Mouse (Mus musculus) ES-E14 (cell line): Measurements from ENCODE around the gene Gpa33.

Source experiments
- CHD2 ChIP-seq: IDR thresholded peaks from 2 replicates; pipeline ENCODE4 v1.6.1; 2014; ENCODE audit warnings: mild to moderate bottlenecking, low read depth, low read length, inconsistent platforms
- ZC3H11A ChIP-seq: IDR thresholded peaks from 2 replicates; pipeline ENCODE4 v1.6.1; 2012; ENCODE audit warnings: low read depth, mild to moderate bottlenecking, inconsistent platforms, low read length, borderline replicate concordance

DNA sequence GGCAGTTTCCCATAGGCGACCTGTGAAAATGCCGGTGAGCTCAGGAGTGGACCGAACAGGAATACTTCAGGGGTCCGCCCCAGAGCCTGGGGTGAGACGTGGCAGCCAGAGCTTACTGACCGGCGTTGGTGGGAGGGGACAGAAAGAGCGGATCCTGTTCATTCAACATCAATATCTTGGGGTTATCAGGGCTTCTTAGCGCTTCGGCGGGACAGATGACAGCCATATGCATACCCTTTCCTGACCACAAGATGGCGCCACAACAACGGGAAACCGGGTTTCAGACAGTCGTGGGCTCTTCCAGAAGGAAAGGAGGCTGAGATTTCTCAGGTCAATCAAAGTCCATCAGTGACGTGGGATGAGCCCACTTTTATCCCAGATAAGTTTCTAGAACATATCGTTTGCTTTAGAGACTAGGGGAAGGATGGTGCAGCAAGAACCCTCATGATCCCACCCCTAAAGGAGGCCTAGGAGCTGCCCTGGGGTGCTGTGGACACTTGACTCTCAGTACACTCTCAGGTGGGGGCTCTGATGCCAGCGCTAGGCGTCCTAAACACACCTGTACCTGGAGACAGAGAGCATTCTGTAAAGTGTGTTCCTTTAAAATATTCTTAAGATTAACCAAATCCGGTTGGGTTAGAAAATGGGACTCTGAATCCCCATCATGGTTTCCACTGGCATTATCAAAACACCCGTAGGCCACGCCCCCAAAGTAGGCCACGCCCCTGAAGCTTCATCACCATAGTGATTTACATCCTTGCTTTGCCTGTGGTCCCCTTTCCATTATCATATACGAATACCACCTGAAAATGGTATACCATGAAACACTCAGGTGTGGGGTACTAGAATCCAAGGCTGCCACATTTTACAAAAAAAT is 30.8 kb downstream of the Gpa33 start:
- no peak for TF ChIP-seq CHD2
- peak; percentile 95 for TF ChIP-seq ZC3H11A
